Mouse (Mus musculus) cerebellum, adult 2 months (tissue): Measurements from ENCODE around the gene Ubr4. TPM values are rescaled to one million over a fixed set of nuclear protein-coding genes. Genes with fewer than 3 reads are reported as not detected.

Experiments
- DNase-seq, 2 experiments: peaks; one replicate each; pipeline ENCODE4 v3.0.0; 2021
- H3K27ac ChIP-seq: fragments of 200-500 bp; 2 replicates; pipeline ENCODE4 v1.5.1; 2012; ENCODE audit warnings: low read length, control low read depth, inconsistent platforms; ENCODE audit not compliant: insufficient read depth
- H3K27me3 ChIP-seq: fragments of 200-500 bp; 2 replicates; pipeline ENCODE4 v1.6.1; 2012; ENCODE audit warnings: inconsistent platforms, mild to moderate bottlenecking, low read length, moderate library complexity; ENCODE audit not compliant: control insufficient read depth, insufficient read depth
- H3K4me1 ChIP-seq: fragments of 200-500 bp; 2 replicates; pipeline ENCODE4 v1.6.1; 2011; ENCODE audit warnings: low read length; ENCODE audit not compliant: control insufficient read depth, insufficient read depth
- H3K4me3 ChIP-seq: fragments of 200-500 bp; replicated peaks from 2 replicates; pipeline ENCODE3; 2011; ENCODE audit warnings: mild to moderate bottlenecking, low read depth, low read length, control low read depth; ENCODE audit not compliant: insufficient read depth
- CTCF ChIP-seq: fragments of 200-500 bp; IDR thresholded peaks from 2 replicates; pipeline ENCODE4 v1.5.1; 2011; ENCODE audit warnings: low read depth, mild to moderate bottlenecking, control low read depth, low read length, moderate library complexity, borderline replicate concordance; ENCODE audit not compliant: insufficient read depth
- POLR2A ChIP-seq: fragments of 200-500 bp; IDR thresholded peaks from 2 replicates; pipeline ENCODE4 v1.6.1; 2011; ENCODE audit warnings: low read length, control low read depth, borderline replicate concordance; ENCODE audit not compliant: insufficient read depth
- WGBS: fragments of 180-500 bp; shearing (Covaris S2); methylation state at CpG from one replicate; pipeline ENCODE4 v1.1.7; 2018; 5-methylcytosine and 5-hydroxymethylcytosine counted together
- polyA plus RNA-seq: library from polyadenylated mRNA; depleted of rRNA; stranded (reverse); fragments of >200 nt; gene quantifications from 2 replicates; pipeline ENCODE4 v1.2.3, GENCODE M21; 2012

Ubr4 gene
- polyA plus RNA-seq, 1 experiment, result 256 TPM

DNA sequence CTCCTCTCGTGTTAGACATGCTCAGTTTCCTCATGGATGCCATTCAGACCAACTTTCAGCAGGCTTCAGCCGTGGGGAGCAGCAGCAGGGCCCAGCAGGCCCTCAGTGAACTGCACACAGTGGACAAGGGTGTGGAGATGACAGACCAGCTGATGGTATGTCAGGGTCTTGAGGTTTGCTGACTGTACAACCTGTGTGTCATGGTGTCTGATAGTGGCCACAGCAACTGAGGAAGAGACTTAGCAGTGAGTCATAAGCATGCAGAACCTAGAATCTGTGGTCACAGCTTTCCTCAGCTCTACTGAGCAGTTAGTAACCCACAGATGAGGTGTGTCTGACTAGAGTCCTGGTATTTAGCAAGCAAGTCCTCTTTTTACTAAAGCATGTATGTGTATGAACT lies 70.0 kb downstream of the Ubr4 start:
- no peak for DNase-seq
- H3K4me1 ChIP-seq, result no peaks in the 10 kb centered on the region
- H3K27me3 ChIP-seq, result no peaks in the 10 kb centered on the region
- no peak overlapping the region for H3K4me3 ChIP-seq
- TF ChIP-seq POLR2A (no peak), CTCF (no peak)
- WGBS, result 84% methylated on average over 2 of the region's 2 CpGs
- H3K27ac ChIP-seq, result no peak overlapping the region

DNA sequence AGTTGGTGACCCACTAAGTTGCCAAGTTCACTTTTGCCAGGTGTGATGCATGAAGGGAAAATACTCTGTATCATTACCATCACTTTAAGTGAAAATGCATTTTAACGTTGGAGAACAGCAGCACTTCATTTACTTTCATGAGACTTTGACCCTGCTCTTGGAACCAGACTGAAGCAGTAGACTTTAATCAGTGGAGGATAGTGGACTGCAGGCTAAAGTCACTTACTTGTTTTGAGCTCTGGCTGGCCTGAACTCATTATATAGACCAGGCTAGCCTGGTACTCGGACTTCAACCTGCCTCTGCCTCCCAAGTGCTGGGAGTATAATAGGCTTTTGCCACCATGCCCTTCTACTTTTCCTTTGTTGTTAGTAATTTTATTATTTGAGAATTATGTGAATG lies 70.9 kb downstream of the Ubr4 start:
- DNase-seq, result no peak
- Histone ChIP-seq H3K27me3 (no peaks in the 10 kb centered on the region), H3K4me3 (no peak overlapping the region), H3K4me1 (no peaks in the 10 kb centered on the region; the same call in 1 of the 2 replicates), H3K27ac (no peak overlapping the region)
- TF ChIP-seq CTCF (no peak), POLR2A (no peak)
- WGBS, result 80% methylated on average over 2 of the region's 2 CpGs

DNA sequence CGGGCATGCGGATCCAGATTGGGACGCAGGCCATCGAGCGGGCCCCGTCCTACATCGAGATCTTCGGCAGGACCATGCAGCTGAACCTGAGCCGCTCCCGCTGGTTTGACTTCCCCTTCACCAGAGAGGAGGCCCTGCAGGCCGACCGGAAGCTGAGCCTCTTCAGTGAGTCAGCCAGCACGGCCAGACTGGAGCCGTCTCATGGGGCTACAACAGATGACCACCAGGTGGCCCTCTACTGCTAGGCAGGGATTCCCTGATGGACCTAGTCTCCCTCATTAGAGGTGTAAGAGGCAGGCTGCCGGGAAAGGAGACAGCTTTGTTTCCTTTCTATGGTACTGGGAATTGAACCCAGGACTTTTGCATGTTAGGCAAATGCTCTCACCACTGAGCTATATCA lies 77.8 kb downstream of the Ubr4 start:
- peaks cover 29% of the 10 kb centered on the region for H3K4me1 ChIP-seq
- TF ChIP-seq CTCF (peak; percentile 89), POLR2A (no peak)
- no peaks in the 10 kb centered on the region for H3K27me3 ChIP-seq
- H3K4me3 ChIP-seq, result no peak overlapping the region
- peak; percentile 86 to 87 for DNase-seq
- WGBS, result 12% methylated on average over 15 of the region's 15 CpGs
- H3K27ac ChIP-seq, result no peak overlapping the region

DNA sequence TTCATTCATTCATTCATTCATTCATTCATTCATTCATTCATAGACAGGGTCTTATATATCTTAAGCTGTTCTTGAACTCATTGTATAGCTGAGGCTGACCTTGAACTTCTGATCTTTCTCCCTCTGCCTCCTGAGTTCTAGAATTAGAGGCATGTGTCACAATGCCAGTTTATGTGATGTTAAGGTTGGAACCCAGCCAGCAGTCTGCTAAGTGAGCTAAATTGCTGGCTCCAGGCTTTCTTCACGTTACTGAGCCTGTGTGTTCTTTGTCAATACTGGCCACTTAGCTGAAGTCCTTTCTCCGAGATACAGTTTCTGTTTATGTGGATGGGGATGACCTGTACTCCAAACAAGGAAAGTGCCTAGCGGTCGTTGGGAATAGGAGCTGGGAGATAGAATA lies 78.5 kb downstream of the Ubr4 start:
- H3K4me1 ChIP-seq, result peaks cover 29% of the 10 kb centered on the region
- H3K27ac ChIP-seq, result no peak overlapping the region
- H3K27me3 ChIP-seq, result no peaks in the 10 kb centered on the region
- TF ChIP-seq CTCF (no peak), POLR2A (no peak)
- WGBS, result 62% methylated on average over 4 of the region's 4 CpGs
- no peak overlapping the region for H3K4me3 ChIP-seq
- no peak for DNase-seq

DNA sequence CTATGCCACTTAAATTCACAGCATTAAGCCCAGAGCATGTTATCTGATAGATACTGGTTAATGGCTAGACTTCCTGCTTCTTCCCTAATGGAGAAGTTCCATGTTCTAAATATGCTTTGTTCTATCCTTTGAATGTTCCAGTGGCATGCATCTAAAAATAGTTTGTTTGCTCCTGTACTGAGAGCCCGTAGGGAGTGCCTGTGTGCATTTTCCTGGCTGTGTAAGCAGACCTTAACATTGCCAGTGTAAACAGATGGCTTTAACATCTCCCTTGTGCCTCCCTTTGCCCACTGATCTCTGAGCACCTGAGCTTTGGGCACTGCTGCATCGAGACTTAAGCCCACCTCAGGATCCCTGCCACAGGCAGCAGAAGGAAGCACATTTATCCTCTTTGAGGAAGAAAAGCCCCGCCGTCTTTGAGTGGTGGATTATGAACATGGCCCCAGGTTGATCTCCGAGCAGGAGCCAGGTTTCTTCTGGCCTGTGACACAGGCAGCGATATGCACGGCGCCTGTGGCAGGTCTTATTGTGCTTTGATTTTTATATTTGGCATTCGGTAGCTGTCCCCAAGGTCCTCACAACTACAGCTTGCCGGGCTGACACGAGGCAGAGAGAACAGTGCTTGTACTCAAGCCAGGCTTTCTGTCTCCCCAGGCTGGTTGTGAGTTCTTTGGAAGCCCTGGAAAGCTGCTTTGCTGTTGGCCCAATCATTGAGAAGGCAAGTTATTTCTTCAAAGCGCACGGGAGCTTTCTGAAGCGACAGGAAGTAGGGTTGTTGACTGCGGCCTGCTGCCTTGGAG lies 80.8 kb downstream of the Ubr4 start:
- TF ChIP-seq CTCF (no peak), POLR2A (no peak)
- no peaks in the 10 kb centered on the region for H3K27me3 ChIP-seq
- H3K4me3 ChIP-seq, result no peak overlapping the region
- peaks cover 29% of the 10 kb centered on the region for H3K4me1 ChIP-seq
- WGBS, result 24% methylated on average over 15 of the region's 15 CpGs
- H3K27ac ChIP-seq, result peak overlapping the region; percentile 89
- DNase-seq, result peak; percentile 65 to 76

DNA sequence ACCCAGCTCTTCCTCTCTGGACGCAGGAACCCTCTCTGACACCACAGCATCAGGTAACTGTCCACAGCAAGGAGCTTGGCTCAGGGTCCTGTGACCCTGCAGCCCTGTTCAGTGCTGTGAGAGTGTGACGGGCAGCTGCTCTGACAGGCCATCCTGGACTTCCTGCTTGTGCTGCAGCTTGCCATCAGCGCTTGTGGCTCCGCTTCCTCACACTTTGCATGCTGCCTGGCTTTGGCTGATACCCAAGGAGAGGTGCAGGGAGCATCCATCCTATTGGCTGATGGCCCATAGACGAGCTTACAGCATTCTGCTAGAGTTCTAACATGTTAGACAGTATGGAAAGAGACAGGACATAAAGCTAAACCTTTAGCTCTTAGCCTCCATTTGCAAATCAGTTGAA lies 88.8 kb downstream of the Ubr4 start:
- Histone ChIP-seq H3K4me1 (peaks cover 40% of the 10 kb centered on the region), H3K27me3 (no peaks in the 10 kb centered on the region), H3K27ac (no peak overlapping the region), H3K4me3 (no peak overlapping the region)
- 13% methylated on average over 5 of the region's 5 CpGs for WGBS
- no peak for TF ChIP-seq CTCF
- TF ChIP-seq POLR2A, result no peak
- peak; percentile 69 to 80 for DNase-seq

DNA sequence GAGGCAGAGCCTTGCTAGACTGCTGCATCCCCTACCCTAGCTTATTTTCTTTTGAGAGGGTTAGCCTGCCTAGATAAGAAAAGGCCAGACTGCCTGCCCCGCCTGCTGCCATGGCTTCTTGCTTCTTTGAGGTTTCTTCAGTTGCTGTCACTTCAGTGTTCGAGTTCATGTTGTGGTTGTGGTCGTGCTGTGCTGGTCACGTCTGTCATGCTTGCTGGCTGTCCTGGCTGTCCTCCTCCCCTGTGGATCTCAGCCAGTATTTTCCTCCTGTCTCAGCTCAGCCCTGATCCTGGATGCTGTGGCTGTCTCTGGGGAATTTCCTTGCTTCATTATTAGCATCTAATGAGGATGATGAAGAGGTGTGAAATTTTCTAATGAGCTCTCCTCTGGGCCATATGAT lies 89.4 kb downstream of the Ubr4 start:
- no peak overlapping the region for H3K4me3 ChIP-seq
- peak in 1 of 2 experiments; percentile 59 for DNase-seq
- H3K27ac ChIP-seq, result no peak overlapping the region
- TF ChIP-seq POLR2A (no peak), CTCF (no peak)
- 30% methylated on average over 4 of the region's 4 CpGs for WGBS
- peaks cover 43% of the 10 kb centered on the region for H3K4me1 ChIP-seq
- H3K27me3 ChIP-seq, result no peaks in the 10 kb centered on the region

DNA sequence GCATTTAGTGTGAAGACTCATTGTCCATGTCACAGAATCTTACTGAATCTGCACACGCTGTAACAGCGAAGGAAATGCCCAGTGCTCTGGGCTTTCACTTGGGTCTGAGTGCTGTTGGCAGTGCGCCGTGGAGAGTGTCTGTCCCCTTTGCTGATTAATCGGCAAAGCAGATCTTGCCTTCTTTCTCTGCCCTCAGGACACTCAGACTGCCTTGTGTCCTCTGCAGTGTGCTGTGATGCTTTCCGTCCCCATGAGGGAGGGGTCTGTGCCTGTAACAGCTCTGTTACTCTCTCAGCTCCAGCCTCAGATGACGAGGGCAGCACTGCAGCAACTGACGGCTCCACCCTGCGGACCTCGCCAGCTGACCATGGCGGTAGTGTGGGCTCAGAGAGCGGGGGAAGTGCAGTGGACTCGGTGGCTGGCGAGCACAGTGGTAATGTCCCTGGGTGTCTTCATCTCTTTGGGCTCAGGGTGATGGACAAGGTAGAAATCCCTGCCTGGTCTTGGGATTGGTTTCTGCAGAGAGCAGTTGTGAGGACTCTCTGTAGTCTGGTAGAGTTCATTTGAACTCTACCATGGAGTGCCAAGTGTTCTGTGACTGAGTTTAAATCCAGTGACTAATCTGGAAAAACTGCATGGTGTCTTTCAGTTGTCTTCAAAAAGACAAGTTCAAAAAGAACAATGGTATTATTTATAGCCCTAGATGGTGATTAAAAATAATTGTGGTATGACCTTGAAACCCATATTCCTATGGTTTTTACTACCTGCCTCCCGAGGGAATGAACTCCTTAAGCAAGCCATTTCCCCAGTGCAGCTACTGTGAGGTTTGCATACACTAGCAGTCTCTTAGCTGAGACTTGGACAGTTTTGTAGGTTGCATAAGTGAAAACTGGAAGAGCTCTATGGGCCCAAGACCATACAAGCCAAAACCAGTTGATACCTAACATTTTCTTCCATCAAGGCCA lies 90.3 kb downstream of the Ubr4 start:
- DNase-seq, result no peak
- Histone ChIP-seq H3K4me1 (peaks cover 44% of the 10 kb centered on the region), H3K4me3 (no peak overlapping the region), H3K27ac (no peak overlapping the region), H3K27me3 (no peaks in the 10 kb centered on the region)
- WGBS, result 84% methylated on average over 15 of the region's 15 CpGs
- TF ChIP-seq POLR2A (no peak), CTCF (no peak)
